ENCODE assay signal across 25 mouse cellular contexts in the genomic region with DNA sequence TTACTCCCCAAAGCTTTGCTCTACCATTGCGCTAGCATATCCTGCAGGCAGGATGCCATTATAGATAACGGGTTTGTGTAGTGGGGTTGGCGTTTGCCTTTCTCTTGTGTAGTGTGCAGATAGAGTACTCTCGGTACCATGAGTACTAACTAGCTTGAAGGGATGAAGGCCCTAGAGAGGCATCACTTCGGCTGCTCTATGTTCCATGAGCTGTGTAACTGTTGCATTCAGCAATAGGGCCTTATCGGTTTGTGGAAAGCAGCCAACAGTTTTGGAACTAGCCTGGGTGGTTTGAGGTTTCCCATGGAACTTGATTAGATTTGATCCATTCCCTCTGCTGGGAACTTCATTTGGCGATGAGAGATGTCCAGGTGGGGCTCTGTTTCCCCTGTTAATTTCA. TPM values are rescaled to one million over a fixed set of nuclear protein-coding genes. Genes with fewer than 3 reads are reported as not detected.
A peak's percentile ranks its signal among the peaks of the same experiment; 100 is the strongest.
DNase-seq lines count a peak whose midpoint lies in the region; ATAC-seq and TF ChIP-seq lines count a peak whose summit lies in the region.
"Had no signal": no experiment of that assay in that cellular context is flagged by ENCODE, and none has a peak within 500 bp of the region (broad histone marks: within the 10 kb centered on the region; RNA-seq: fewer than 3 reads in every experiment).

No protein-coding gene starts in this region.

- H3K36me3 ChIP-seq in hindbrain, postnatal 0 days (ENCODE audit: insufficient read depth, low read length): no peaks in the 10 kb centered on the region
- no peaks in the 10 kb centered on the region for H3K36me3 ChIP-seq in hindbrain, embryonic 12.5 days
- no peaks in the 10 kb centered on the region for H3K36me3 ChIP-seq in neural tube, embryonic 15.5 days
- H3K36me3 ChIP-seq: heart, embryonic 12.5 days had no signal

- H3K27ac ChIP-seq in hindbrain, postnatal 0 days: peak overlapping the region; percentile 71
- H3K27ac ChIP-seq in hindbrain, embryonic 12.5 days: no peak overlapping the region
- 0 out of 2 replicates have a peak overlapping the region, but pooled peaks have one; percentile 46 for H3K27ac ChIP-seq in neural tube, embryonic 15.5 days (replicated peaks)
- H3K27ac ChIP-seq in olfactory bulb, adult 2 months (ENCODE audit: insufficient read depth, low read depth, low read length): peak overlapping the region; percentile 54; the same call in 1 of the 2 replicates
- H3K27ac ChIP-seq: heart, adult 2 months had no signal

- no peak for TF ChIP-seq CTCF in hindbrain, postnatal 0 days (IDR thresholded peaks at IDR 0.05; ENCODE audit: low read depth)
- TF ChIP-seq CTCF in olfactory bulb, adult 2 months (IDR thresholded peaks at IDR 0.05; ENCODE audit: insufficient read depth, low read depth, low read length): no peak

- peak; percentile 91 for DNase-seq in heart, adult 11 months
- no peak for DNase-seq in heart, postnatal 4 days
- peak; percentile 13 for DNase-seq in hindbrain, postnatal 0 days (ENCODE audit: low spot score)
- no peak for DNase-seq in neural tube, embryonic 10.5 days (ENCODE audit: extremely low spot score, low spot score)
- DNase-seq in gastrocnemius, postnatal 25 days: no peak
- DNase-seq: cerebellum, adult 11 months; cerebellum, postnatal 36 days; gastrocnemius, postnatal 36 days; heart, adult 2 months had no signal

- WGBS in hindbrain, postnatal 0 days: 77% methylated on average over 7 of the region's 7 CpGs
- 95% methylated on average over 7 of the region's 7 CpGs for WGBS in hindbrain, embryonic 12.5 days
- whole genome bisulfite sequencing in neural tube, embryonic 15.5 days: 88% methylated on average over 7 of the region's 7 CpGs
- WGBS in olfactory bulb, adult 2 months: 80% methylated on average over 7 of the region's 7 CpGs

- H3K4me2 ChIP-seq in hindbrain, postnatal 0 days (ENCODE audit: low read depth, low read length): no peak overlapping the region
- no peak overlapping the region for H3K4me2 ChIP-seq in hindbrain, embryonic 12.5 days (replicated peaks)
- H3K4me2 ChIP-seq in neural tube, embryonic 15.5 days: no peak overlapping the region
- H3K4me2 ChIP-seq: heart, embryonic 12.5 days had no signal

- no peaks in the 10 kb centered on the region for H3K4me1 ChIP-seq in hindbrain, postnatal 0 days (ENCODE audit: insufficient read depth, low read length)
- no peaks in the 10 kb centered on the region for H3K4me1 ChIP-seq in hindbrain, embryonic 12.5 days
- H3K4me1 ChIP-seq in neural tube, embryonic 15.5 days: no peaks in the 10 kb centered on the region
- no peaks in the 10 kb centered on the region for H3K4me1 ChIP-seq in olfactory bulb, adult 2 months (ENCODE audit: control insufficient read depth, insufficient read depth, low read length)
- H3K4me1 ChIP-seq: heart, embryonic 12.5 days had no signal

- ATAC-seq in hindbrain, postnatal 0 days: no peak
- no peak for ATAC-seq in hindbrain, embryonic 12.5 days (ENCODE audit: low FRiP score)
- ATAC-seq in neural tube, embryonic 15.5 days (ENCODE audit: low FRiP score): no peak
- ATAC-seq: forebrain, embryonic 16.5 days had no signal

- H3K27me3 ChIP-seq in hindbrain, postnatal 0 days (ENCODE audit: insufficient read depth, low read length): no peaks in the 10 kb centered on the region
- H3K27me3 ChIP-seq in hindbrain, embryonic 12.5 days: no peaks in the 10 kb centered on the region
- no peaks in the 10 kb centered on the region for H3K27me3 ChIP-seq in neural tube, embryonic 15.5 days (replicated peaks)
- H3K27me3 ChIP-seq: heart, embryonic 12.5 days had no signal

- H3K9ac ChIP-seq in hindbrain, postnatal 0 days (replicated peaks; ENCODE audit: low read length): no peak overlapping the region
- H3K9ac ChIP-seq in hindbrain, embryonic 12.5 days: no peak overlapping the region
- no peak overlapping the region for H3K9ac ChIP-seq in neural tube, embryonic 15.5 days (replicated peaks)
- H3K9ac ChIP-seq: heart, embryonic 12.5 days had no signal

- H3K4me3 ChIP-seq in hindbrain, postnatal 0 days (ENCODE audit: low read length): no peak overlapping the region
- H3K4me3 ChIP-seq in hindbrain, embryonic 12.5 days: no peak overlapping the region
- H3K4me3 ChIP-seq in neural tube, embryonic 15.5 days (replicated peaks): no peak overlapping the region
- H3K4me3 ChIP-seq in olfactory bulb, adult 2 months (ENCODE audit: insufficient read depth, low read depth, low read length): no peak overlapping the region
- H3K4me3 ChIP-seq: heart, adult 2 months; heart, embryonic 12.5 days had no signal

- no peaks in the 10 kb centered on the region for H3K9me3 ChIP-seq in hindbrain, postnatal 0 days (ENCODE audit: low read length)
- H3K9me3 ChIP-seq in hindbrain, embryonic 12.5 days (replicated peaks): no peaks in the 10 kb centered on the region
- H3K9me3 ChIP-seq in neural tube, embryonic 15.5 days (replicated peaks): no peaks in the 10 kb centered on the region
- H3K9me3 ChIP-seq: heart, embryonic 12.5 days had no signal

- no peak for TF ChIP-seq POLR2A in olfactory bulb, adult 2 months (IDR thresholded peaks at IDR 0.05; ENCODE audit: insufficient read depth, low read depth, low read length)

RNA-seq across cellular contexts. Expression of gene Dspp, which starts 12.8 kb away (rescaled TPM):
- not detected for total RNA-seq in heart, postnatal 4 days (2021)
- total RNA-seq in hindbrain, postnatal 0 days (2014; rRNA removed): not detected in 2 replicates
- not detected in 2 replicates for polyA plus RNA-seq in hindbrain, postnatal 0 days (2015; fragmentation: Nextera tagmentation; extraction: Ambion mirVana)
- not detected in 2 replicates for polyA plus RNA-seq in hindbrain, embryonic 12.5 days (2016; fragmentation: Nextera tagmentation; extraction: Ambion mirVana)
- not detected in 2 replicates for polyA plus RNA-seq in neural tube, embryonic 15.5 days (2015; fragmentation: Nextera tagmentation; extraction: Ambion mirVana)
- not detected in 2 replicates for polyA plus RNA-seq in olfactory bulb, adult 2 months (2012; ENCODE audit: insufficient read depth, insufficient read length, low replicate concordance, missing spikeins)
- total RNA-seq in gastrocnemius, postnatal 25 days (2021): not detected
- total RNA-seq: adrenal gland, postnatal 10 days; adrenal gland, postnatal 4 days; ES-E14; gastrocnemius, adult 18-20 months; gastrocnemius, postnatal 36 days; heart, adult 2 months; hematopoietic stem cell, adult 5-6 weeks had no signal
- polyA plus RNA-seq: brain, embryonic 14.5 days; embryonic facial prominence, embryonic 11.5 days; forebrain, embryonic 11.5 days; heart, adult 2 months; heart, embryonic 12.5 days; heart, embryonic 16.5 days; hindbrain, embryonic 16.5 days; intestine, embryonic 14.5 days had no signal

RNA-seq across cellular contexts. Expression of gene Sparcl1, which starts 44.2 kb away (rescaled TPM):
- total RNA-seq in heart, postnatal 4 days (2021): 100 to 1,000 TPM; 242 to 250 TPM
- total RNA-seq in hindbrain, postnatal 0 days (2014; rRNA removed): 660 and 723 TPM in 2 replicates
- polyA plus RNA-seq in hindbrain, postnatal 0 days (2015; fragmentation: Nextera tagmentation; extraction: Ambion mirVana): 782 and 913 TPM in 2 replicates
- 78.8 and 85.8 TPM in 2 replicates for polyA plus RNA-seq in hindbrain, embryonic 12.5 days (2016; fragmentation: Nextera tagmentation; extraction: Ambion mirVana)
- polyA plus RNA-seq in neural tube, embryonic 15.5 days (2015; fragmentation: Nextera tagmentation; extraction: Ambion mirVana): 479 and 515 TPM in 2 replicates
- 627 and 723 TPM in 2 replicates for polyA plus RNA-seq in olfactory bulb, adult 2 months (2012; ENCODE audit: insufficient read depth, insufficient read length, low replicate concordance, missing spikeins)
- 100 to 1,000 TPM; 106 to 110 TPM for total RNA-seq in gastrocnemius, postnatal 25 days (2021)
- total RNA-seq: hematopoietic stem cell, adult 5-6 weeks had no signal

RNA-seq across cellular contexts. Expression of gene Dmp1, which starts 44.7 kb away (rescaled TPM):
- total RNA-seq in heart, postnatal 4 days (2021): not detected
- 0.26 TPM in 1 of 2 replicates, not detected in the other for total RNA-seq in hindbrain, postnatal 0 days (2014; rRNA removed)
- polyA plus RNA-seq in hindbrain, postnatal 0 days (2015; fragmentation: Nextera tagmentation; extraction: Ambion mirVana): 0.21 and 0.24 TPM in 2 replicates
- polyA plus RNA-seq in hindbrain, embryonic 12.5 days (2016; fragmentation: Nextera tagmentation; extraction: Ambion mirVana): 0.50 and 0.93 TPM in 2 replicates
- 0.59 and 0.91 TPM in 2 replicates for polyA plus RNA-seq in neural tube, embryonic 15.5 days (2015; fragmentation: Nextera tagmentation; extraction: Ambion mirVana)
- polyA plus RNA-seq in olfactory bulb, adult 2 months (2012; ENCODE audit: insufficient read depth, insufficient read length, low replicate concordance, missing spikeins): not detected in 2 replicates
- total RNA-seq in gastrocnemius, postnatal 25 days (2021): 1 to 10 TPM; 2.0 to 2.2 TPM
- total RNA-seq: ES-E14; heart, adult 2 months had no signal
- polyA plus RNA-seq: heart, adult 2 months; heart, embryonic 12.5 days had no signal

Comparison
In these comparisons a context has a peak if more than half of its experiments do, and no peak if none do; other contexts are left out.
1. DNase-seq: peak in heart, adult 11 months (single experiment) and hindbrain, postnatal 0 days (single experiment); none in heart, postnatal 4 days (single experiment), neural tube, embryonic 10.5 days (single experiment) and gastrocnemius, postnatal 25 days (single experiment).